Mouse (Mus musculus) right cerebral cortex, adult 2 months (tissue): ENCODE results near the gene Gemin2.
"Not testable (repeated sequence)": the region's sequence is repeated elsewhere in the genome, so short reads cannot be mapped to it uniquely, and the experiment has no call there.

Source experiments
- DNase-seq, 2 experiments: peaks; one replicate each; pipeline ENCODE4 v3.0.0; 2021 to 2022; ENCODE audit warnings: low spot score in 2 of 2

Gene Gemin2

DNA sequence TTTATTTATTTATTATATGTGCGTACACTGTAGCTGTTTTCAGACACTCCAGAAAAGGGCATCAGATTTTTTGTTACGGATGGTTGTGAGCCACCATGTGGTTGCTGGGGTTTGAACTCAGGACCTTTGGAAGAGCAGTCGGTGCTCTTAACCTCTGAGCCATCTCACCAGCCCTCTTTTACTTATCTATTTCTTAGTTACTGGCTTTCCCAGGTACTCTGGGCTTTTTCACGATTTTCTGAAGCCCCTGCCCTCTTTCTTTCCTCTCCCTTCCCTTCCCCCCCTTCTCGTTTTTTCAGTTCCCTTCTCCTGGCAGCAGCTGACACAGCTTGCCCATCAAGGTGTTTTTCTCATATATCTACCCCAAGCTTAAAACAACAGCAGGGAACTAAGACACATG lies 45.0 kb downstream of the Gemin2 start:
- DNase-seq = not testable (repeated sequence)

DNA sequence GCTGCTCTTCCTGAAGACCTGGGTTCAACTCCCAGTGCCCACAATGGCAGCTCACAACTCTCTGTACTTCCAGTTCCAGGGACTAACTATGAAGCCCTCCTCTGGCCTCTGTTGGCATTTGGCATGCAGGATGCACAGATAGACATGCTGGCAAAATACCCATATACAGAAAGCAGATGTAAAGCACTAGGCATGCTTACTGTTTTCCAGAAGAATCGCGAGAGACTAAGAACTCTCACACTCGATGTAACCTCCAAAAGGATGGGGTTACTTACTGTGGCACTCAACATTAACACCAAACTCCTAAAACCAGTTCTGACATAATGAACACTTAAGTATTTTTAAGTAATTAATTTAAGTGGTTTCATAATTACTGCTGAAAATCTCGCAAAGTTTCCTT lies 47.1 kb downstream of the Gemin2 start:
- DNase-seq = no peak

DNA sequence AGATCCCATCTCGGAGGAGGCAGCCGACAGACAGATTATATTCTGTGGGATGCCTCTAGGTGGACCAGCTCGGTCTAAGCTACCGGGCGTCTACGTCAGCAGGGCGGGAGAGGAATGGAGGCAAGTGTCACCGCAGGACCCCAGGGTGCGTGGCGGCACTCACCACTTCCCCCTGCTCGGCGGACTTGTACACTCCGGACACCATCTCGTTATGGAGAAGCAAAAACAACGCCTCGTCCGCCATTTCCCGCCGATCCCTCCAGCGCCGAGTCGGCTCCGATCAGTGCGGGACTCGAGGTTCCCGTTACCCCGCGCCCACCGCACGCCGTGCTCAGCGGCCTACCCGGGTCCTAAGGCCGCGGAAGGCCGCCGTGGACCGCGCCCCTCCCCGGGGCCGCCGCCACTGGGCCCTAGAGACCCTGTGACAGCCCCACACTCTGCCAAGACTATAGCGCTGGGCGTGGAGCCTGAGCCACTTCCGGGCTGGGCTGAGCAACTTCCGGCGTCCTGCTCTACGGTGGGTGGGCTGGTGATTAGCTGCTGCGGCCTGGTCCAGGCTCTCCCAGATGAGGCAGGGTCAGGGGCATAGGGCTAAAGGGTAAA lies 47.9 kb downstream of the Gemin2 start, which contains the start of gene Trappc6b:
TSS of gene Trappc6b (minus strand) at position 480 of the 603 bp plus-strand sequence.
- peak; percentile 73 to 81 for DNase-seq

DNA sequence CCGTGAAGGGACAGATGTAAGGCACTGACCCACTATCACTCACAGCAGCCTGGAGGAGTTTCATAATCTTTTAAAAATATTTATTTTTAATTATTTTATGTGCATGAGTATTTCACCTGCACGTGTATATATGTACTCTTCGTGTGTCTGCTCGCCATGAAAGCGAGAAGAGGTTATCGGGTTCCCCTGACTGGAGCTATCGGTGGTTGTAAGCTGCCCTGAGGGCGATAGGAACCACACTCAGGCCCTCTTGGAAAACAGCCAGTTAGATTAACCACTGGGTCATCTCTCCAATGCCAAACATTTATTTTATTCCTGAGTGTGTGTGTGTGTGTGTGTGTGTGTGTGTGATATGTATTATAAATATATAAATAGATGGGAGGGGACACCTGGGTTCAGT lies 51.6 kb downstream of the Gemin2 start:
- DNase-seq = no peak

DNA sequence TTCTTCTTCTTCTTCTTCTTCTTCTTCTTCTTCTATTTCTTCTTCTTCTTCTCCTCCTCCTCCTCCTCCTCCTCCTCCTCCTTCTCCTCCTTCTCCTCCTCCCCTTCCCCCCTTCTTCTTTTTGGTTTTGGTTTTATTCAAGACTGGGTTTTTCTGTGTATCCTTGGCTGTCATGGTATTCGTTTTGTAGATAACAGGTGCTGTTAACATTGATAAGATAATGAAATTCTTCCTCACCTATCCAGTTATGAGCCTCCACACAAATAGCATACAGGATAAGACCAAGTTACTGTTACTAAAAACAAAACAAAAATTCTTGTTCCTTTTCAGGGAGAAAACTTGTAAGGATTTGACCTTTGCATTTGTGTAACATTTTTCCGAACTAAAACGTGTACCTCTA lies 52.6 kb downstream of the Gemin2 start:
- DNase-seq = no peak

DNA sequence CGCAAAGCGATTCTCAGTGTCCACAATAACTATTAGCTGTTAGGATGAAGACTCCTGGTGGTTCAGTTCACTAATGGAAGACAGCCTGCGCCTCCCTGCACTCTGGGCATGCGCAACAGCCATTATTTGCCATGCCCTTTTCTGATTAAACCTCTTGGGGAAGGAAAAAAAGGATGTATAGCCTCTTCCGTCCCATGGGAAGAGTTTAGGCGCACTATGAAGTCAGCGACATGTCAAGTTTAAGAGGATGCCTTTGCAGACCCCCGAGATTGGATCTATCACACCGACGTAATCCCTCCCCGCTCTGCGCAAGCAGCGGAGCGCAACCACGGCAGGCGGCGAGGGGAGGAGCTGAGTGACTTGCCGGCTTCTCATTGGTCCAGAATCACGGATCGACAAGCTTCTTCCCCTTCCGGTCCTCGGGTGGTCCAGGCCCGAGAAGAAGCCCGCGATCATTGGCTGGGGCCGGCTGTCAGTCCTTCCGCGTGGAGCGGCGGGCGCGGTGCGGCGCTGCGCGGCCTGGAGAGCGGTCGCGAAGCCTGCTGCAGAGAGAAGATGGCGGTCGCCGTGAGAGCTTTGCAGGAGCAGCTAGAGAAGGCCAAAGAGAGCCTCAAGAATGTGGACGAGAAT lies 53.4 kb downstream of the Gemin2 start, which contains the start of gene Pnn:
TSS of gene Pnn (plus strand) at position 437 of the 630 bp plus-strand sequence.
- DNase-seq = peak; percentile 97 to 98

DNA sequence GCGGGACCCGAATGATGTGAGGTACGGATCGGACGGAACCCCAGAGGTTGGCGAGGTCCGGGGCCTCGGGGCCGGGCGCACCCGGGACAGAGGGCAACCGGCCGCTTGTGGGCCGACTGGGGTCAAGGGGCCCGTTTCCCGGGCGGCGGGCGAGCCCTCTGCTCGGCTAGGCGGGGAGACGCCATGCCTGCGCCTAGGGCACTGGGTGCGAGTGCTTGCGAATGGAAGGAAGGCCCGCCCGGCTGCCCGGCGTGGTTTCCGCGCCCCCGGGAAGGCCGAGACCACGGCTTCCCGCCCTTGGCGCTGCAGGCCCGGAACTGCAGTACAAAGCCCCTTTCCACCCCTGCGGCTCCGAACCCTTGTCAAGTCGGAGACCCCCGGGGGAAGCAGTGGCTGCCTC lies 53.9 kb downstream of the Gemin2 start:
- peak in 1 of 2 experiments; percentile 20 for DNase-seq

DNA sequence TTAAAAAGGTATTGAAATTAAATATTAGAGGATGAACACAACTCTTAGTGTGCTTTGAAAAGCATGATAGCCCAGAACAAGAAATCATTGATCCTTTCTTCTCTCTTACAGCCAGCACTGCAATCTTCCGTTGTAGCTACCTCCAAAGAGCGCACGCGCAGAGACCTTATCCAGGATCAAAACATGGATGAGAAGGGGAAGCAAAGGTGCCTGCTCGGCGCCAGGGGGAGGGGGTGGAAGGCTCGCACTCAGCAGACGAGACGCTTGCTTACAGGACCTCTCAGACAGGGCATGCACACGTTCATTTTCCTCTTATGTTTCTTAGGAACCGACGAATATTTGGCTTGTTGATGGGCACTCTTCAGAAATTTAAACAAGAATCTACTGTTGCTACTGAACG lies 55.6 kb downstream of the Gemin2 start:
- DNase-seq = no peak

DNA sequence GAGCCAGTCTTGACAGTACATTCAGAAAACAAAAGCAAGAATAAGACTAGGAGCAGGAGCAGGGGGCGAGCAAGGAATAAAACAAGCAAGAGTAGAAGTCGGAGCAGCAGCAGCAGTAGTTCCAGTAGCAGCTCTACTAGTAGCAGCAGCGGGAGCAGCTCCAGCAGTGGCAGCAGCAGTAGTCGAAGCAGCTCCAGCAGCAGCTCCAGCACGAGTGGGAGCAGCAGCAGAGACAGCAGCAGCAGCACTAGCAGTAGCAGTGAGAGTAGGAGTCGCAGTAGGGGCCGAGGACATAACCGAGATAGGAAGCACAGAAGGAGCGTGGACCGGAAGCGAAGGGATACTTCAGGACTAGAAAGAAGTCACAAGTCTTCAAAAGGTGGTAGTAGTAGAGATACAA lies 59.1 kb downstream of the Gemin2 start:
- peak; percentile 23 to 29 for DNase-seq

DNA sequence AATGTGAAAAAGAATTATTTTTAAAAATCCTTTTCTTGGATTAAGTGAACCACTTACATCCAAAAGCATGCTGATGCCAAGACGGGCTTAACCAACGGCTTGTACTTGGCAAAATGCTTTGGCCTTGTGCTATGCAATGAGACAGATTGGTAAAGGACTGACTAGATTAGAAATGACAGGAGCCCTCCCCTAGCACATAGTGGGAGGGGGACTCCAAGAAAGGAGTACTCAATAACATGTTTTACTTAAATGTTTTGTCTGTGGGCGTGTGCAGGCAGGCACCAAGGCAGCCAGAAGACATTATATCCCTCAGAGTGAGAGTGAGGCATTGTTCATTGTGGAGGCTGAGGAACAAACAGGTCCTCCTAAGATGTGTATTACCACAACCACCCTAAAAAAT lies 60.9 kb downstream of the Gemin2 start:
- peak; percentile 15 to 30 for DNase-seq

DNA sequence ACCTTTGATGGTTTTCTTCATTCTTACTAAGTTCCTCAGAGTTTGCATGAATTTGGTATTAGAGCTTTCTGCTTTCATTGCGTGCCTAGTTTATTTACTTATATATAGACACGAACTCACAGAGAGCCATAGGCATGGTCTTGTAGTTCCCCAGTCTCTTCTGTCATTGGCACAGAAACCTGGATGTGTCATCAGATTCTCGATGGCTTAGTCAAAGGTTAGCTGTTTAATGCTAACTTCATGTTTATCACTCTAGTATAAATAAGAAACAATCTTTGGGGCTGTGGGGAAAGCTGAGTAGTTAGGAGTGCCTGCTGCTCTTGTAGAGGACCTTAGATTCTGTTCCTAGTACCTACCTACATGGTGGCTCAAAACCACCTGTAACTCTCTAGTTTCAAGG lies 63.8 kb downstream of the Gemin2 start:
- DNase-seq = no peak

DNA sequence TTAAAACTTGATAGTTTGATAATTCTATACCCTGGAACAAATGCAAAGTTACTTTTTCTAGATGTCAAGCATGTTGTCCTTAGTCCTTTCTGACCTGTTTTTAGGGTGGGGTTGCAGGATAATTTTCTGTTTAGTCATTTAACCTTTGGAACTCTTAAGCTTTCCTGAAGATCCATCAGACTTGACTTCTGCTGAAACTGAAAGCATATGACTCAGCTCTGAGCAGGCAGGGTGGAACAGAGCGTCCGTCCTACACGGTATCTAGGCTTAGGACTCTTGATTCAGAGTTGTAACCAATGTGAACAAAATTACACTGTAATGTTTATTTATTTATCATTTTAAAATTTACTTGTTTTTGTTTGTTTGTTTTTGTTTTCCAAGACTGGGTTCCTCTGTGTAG lies 64.7 kb downstream of the Gemin2 start:
- DNase-seq = no peak
